Mouse (Mus musculus): Measurements from ENCODE around the gene Sox6.

Sox6 gene

DNA sequence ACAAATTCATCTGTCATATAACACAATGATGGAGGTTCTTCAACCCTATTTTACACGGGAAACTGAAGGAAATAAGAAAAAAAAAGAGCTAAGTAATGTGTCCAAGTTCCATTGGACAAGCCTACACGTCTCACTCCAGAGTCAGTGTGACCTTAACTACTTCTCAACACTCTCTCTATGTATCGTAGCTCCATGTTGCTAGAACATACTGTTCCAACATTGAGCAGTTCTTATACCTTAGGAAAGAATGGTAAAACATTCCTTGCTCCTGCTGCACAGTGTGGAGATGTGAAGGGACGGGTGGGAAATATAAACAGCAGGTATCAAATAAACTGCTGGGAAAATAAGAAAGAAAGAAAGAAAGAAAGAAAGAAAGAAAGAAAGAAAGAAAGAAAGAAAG is 209.3 kb downstream of the Sox6 start:
- TF ChIP-seq CTCF (conservative IDR thresholded peaks at IDR 0.05; ENCODE audit: low read length) (no peak), POU5F1 (IDR thresholded peaks at IDR 0.05; ENCODE audit: borderline replicate concordance, low read length) (no peak), NANOG (IDR thresholded peaks at IDR 0.05; ENCODE audit: borderline replicate concordance, low read length) (no peak)
- no peak overlapping the region for H3K4me3 ChIP-seq (replicated peaks; ENCODE audit: low read length)
- H3K36me3 ChIP-seq (ENCODE audit: insufficient read depth, low read length), result no peaks in the 10 kb centered on the region
- no peaks in the 10 kb centered on the region for H3K9me3 ChIP-seq (ENCODE audit: low read length)
- no peaks in the 10 kb centered on the region for H3K27me3 ChIP-seq (ENCODE audit: insufficient read depth, low read length)
- H3K4me1 ChIP-seq (replicated peaks; ENCODE audit: low read depth, low read length), result 0 out of 2 replicates have a peak, but pooled peaks cover 5% of the 10 kb centered on the region

DNA sequence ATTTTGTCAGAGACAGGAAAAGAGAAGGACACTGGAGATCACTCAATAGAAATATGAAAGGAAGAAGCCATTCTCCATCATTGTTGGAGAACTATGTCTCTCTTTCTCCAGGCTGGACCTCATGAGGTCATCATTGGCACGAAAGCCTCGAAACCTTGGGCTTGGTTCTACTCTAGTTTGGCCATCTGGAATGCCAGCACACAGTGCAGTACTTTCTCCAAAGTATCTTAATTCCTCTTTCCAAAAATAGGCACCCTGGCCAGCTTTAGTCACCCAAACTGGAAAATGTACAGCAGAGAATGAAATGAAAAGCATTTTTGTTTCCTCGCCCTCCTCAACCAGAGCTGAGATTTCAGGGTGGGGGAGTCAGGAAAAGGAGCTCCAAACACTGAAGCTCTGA is 213.3 kb downstream of the Sox6 start:
- H3K27me3 ChIP-seq (ENCODE audit: insufficient read depth, low read length), result no peaks in the 10 kb centered on the region
- 0 out of 2 replicates have a peak, but pooled peaks cover 3% of the 10 kb centered on the region for H3K4me1 ChIP-seq (replicated peaks; ENCODE audit: low read depth, low read length)
- H3K36me3 ChIP-seq (ENCODE audit: insufficient read depth, low read length), result no peaks in the 10 kb centered on the region
- TF ChIP-seq POU5F1 (IDR thresholded peaks at IDR 0.05; ENCODE audit: borderline replicate concordance, low read length), result no peak
- no peak for TF ChIP-seq CTCF (conservative IDR thresholded peaks at IDR 0.05; ENCODE audit: low read length)
- TF ChIP-seq NANOG (IDR thresholded peaks at IDR 0.05; ENCODE audit: borderline replicate concordance, low read length), result no peak
- H3K4me3 ChIP-seq (replicated peaks; ENCODE audit: low read length), result no peak overlapping the region
- no peaks in the 10 kb centered on the region for H3K9me3 ChIP-seq (ENCODE audit: low read length)

GRCm38 (mm10) chr7:115824621-115825256 is 213.9 kb downstream of the Sox6 start:
- no peaks in the 10 kb centered on the region for H3K27me3 ChIP-seq (ENCODE audit: insufficient read depth, low read length)
- TF ChIP-seq POU5F1 (IDR thresholded peaks at IDR 0.05; ENCODE audit: borderline replicate concordance, low read length) (no peak), NANOG (IDR thresholded peaks at IDR 0.05; ENCODE audit: borderline replicate concordance, low read length) (no peak), CTCF (conservative IDR thresholded peaks at IDR 0.05; ENCODE audit: low read length) (no peak)
- no peaks in the 10 kb centered on the region for H3K36me3 ChIP-seq (ENCODE audit: insufficient read depth, low read length)
- H3K9me3 ChIP-seq (ENCODE audit: low read length), result no peaks in the 10 kb centered on the region
- H3K4me1 ChIP-seq (replicated peaks; ENCODE audit: low read depth, low read length), result no peaks in the 10 kb centered on the region
- H3K4me3 ChIP-seq (replicated peaks; ENCODE audit: low read length), result no peak overlapping the region

GRCm38 (mm10) chr7:115819136-115819535 is 219.5 kb downstream of the Sox6 start:
- Histone ChIP-seq H3K4me3 (replicated peaks; ENCODE audit: low read length) (no peak overlapping the region), H3K36me3 (ENCODE audit: insufficient read depth, low read length) (no peaks in the 10 kb centered on the region), H3K9me3 (ENCODE audit: low read length) (no peaks in the 10 kb centered on the region), H3K4me1 (replicated peaks; ENCODE audit: low read depth, low read length) (no peaks in the 10 kb centered on the region), H3K27me3 (ENCODE audit: insufficient read depth, low read length) (no peaks in the 10 kb centered on the region)
- TF ChIP-seq POU5F1 (IDR thresholded peaks at IDR 0.05; ENCODE audit: borderline replicate concordance, low read length), result no peak

DNA sequence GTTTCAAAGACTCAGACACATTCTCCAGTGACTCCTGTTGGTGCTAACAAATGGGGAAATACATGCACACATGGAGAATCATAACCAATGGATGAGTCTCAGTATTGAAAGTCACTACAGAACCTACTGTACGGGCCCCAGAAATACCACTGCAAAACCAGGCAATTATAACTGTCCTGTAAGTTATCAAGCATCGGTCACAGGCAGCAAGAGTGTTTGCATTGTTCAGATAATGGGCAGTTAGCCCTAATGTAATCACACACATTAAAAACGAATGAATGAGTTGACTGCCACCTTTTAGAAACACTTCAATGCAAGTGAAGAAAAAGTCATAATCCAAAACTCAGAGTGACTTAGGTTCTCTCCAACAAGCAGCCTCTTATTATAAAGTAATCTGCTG is 235.3 kb downstream of the Sox6 start:
- Histone ChIP-seq H3K9me3 (ENCODE audit: low read length) (no peaks in the 10 kb centered on the region), H3K27me3 (ENCODE audit: insufficient read depth, low read length) (no peaks in the 10 kb centered on the region), H3K36me3 (ENCODE audit: insufficient read depth, low read length) (no peaks in the 10 kb centered on the region), H3K4me3 (replicated peaks; ENCODE audit: low read length) (no peak overlapping the region), H3K4me1 (replicated peaks; ENCODE audit: low read depth, low read length) (no peaks in the 10 kb centered on the region)
- TF ChIP-seq CTCF (conservative IDR thresholded peaks at IDR 0.05; ENCODE audit: low read length) (no peak), NANOG (IDR thresholded peaks at IDR 0.05; ENCODE audit: borderline replicate concordance, low read length) (no peak), POU5F1 (IDR thresholded peaks at IDR 0.05; ENCODE audit: borderline replicate concordance, low read length) (no peak)

GRCm38 (mm10) chr7:115794139-115794858 is 244.3 kb downstream of the Sox6 start:
- TF ChIP-seq POU5F1 (IDR thresholded peaks at IDR 0.05; ENCODE audit: borderline replicate concordance, low read length) (no peak), CTCF (conservative IDR thresholded peaks at IDR 0.05; ENCODE audit: low read length) (no peak), NANOG (IDR thresholded peaks at IDR 0.05; ENCODE audit: borderline replicate concordance, low read length) (no peak)
- Histone ChIP-seq H3K9me3 (ENCODE audit: low read length) (no peaks in the 10 kb centered on the region), H3K4me3 (replicated peaks; ENCODE audit: low read length) (no peak overlapping the region), H3K4me1 (replicated peaks; ENCODE audit: low read depth, low read length) (no peaks in the 10 kb centered on the region), H3K36me3 (ENCODE audit: insufficient read depth, low read length) (no peaks in the 10 kb centered on the region), H3K27me3 (ENCODE audit: insufficient read depth, low read length) (no peaks in the 10 kb centered on the region)

- TF ChIP-seq POU5F1 (IDR thresholded peaks at IDR 0.05; ENCODE audit: borderline replicate concordance, low read length) (no peak), CTCF (conservative IDR thresholded peaks at IDR 0.05; ENCODE audit: low read length) (no peak), NANOG (IDR thresholded peaks at IDR 0.05; ENCODE audit: borderline replicate concordance, low read length) (no peak)
- no peak overlapping the region for H3K4me3 ChIP-seq (replicated peaks; ENCODE audit: low read length)
- H3K27me3 ChIP-seq (ENCODE audit: insufficient read depth, low read length), result no peaks in the 10 kb centered on the region
- H3K4me1 ChIP-seq (replicated peaks; ENCODE audit: low read depth, low read length), result no peaks in the 10 kb centered on the region
- H3K36me3 ChIP-seq (ENCODE audit: insufficient read depth, low read length), result no peaks in the 10 kb centered on the region
- no peaks in the 10 kb centered on the region for H3K9me3 ChIP-seq (ENCODE audit: low read length)
Observed at GRCm38 (mm10) chr7:115792841-115793240, 245.8 kb downstream of the Sox6 start.

- TF ChIP-seq CTCF (conservative IDR thresholded peaks at IDR 0.05; ENCODE audit: low read length) (no peak), POU5F1 (IDR thresholded peaks at IDR 0.05; ENCODE audit: borderline replicate concordance, low read length) (no peak)
- no peaks in the 10 kb centered on the region for H3K27me3 ChIP-seq (ENCODE audit: insufficient read depth, low read length)
- no peaks in the 10 kb centered on the region for H3K36me3 ChIP-seq (ENCODE audit: insufficient read depth, low read length)
- peaks cover 8% of the 10 kb centered on the region for H3K4me1 ChIP-seq (replicated peaks; ENCODE audit: low read depth, low read length)
- no peak overlapping the region for H3K4me3 ChIP-seq (replicated peaks; ENCODE audit: low read length)
- H3K9me3 ChIP-seq (ENCODE audit: low read length), result no peaks in the 10 kb centered on the region
Observed at GRCm38 (mm10) chr7:115789116-115789823, 249.3 kb downstream of the Sox6 start.
